Mouse (Mus musculus): Measurements from ENCODE around the gene Ceacam18. TPM values are rescaled to one million over a fixed set of nuclear protein-coding genes. Genes with fewer than 3 reads are reported as not detected.

The Ceacam18 gene
- polyA plus RNA-seq (2012; rRNA removed), result 0.05 TPM in 1 of 2 replicates, not detected in the other

GRCm38 (mm10) chr7:43634500-43634899 lies at the start of gene Ceacam18:
Ceacam18 (plus strand) TSS chr7:43634707.

GRCm38 (mm10) chr7:43606896-43607742 lies 27.4 kb upstream of the Ceacam18 start, which contains the start of gene Zfp819:
Zfp819 (plus strand) TSS chr7:43607169.

GRCm38 (mm10) chr7:43660002-43660401 lies 25.5 kb downstream of the Ceacam18 start, which contains the start of gene Siglece:
Siglece (minus strand) TSS chr7:43660161.

GRCm38 (mm10) chr7:43671809-43672580 lies 37.5 kb downstream of the Ceacam18 start, which contains the start of gene Ctu1:
Ctu1 (plus strand) TSS chr7:43672016.

GRCm38 (mm10) chr7:43690118-43690517 lies 55.6 kb downstream of the Ceacam18 start, which contains the start of gene Klk14:
Klk14 (plus strand) TSS chr7:43690418.

Other genes with a start within 250 kb of the Ceacam18 start
- gene Siglecg, start 226.5 kb upstream of the Ceacam18 start, polyA plus RNA-seq (2012; rRNA removed), result 1.7 and 2.9 TPM in 2 replicates
- gene Lim2, start 207.0 kb upstream of the Ceacam18 start, polyA plus RNA-seq (2012; rRNA removed), result not detected in 2 replicates
- 0.75 and 1.7 TPM in 2 replicates for gene Nkg7, start 197.6 kb upstream of the Ceacam18 start, polyA plus RNA-seq (2012; rRNA removed)
- gene Cldnd2, start 193.9 kb upstream of the Ceacam18 start, polyA plus RNA-seq (2012; rRNA removed), result not detected in 2 replicates
- gene Etfb, start 190.6 kb upstream of the Ceacam18 start, polyA plus RNA-seq (2012; rRNA removed), result 21.8 and 22.9 TPM in 2 replicates
- 0.40 and 0.47 TPM in 2 replicates for gene Gm45233, start 190.6 kb upstream of the Ceacam18 start, polyA plus RNA-seq (2012; rRNA removed)
- 18.5 and 34.7 TPM in 2 replicates for gene Vsig10l, start 171.6 kb upstream of the Ceacam18 start, polyA plus RNA-seq (2012; rRNA removed)
- 3.7 and 4.2 TPM in 2 replicates for gene Iglon5, start 144.6 kb upstream of the Ceacam18 start, polyA plus RNA-seq (2012; rRNA removed)
- gene 4931406B18Rik, start 128.8 kb upstream of the Ceacam18 start, polyA plus RNA-seq (2012; rRNA removed), result not detected in 2 replicates
- 2.5 and 2.8 TPM in 2 replicates for gene Cd33, start 90.3 kb upstream of the Ceacam18 start, polyA plus RNA-seq (2012; rRNA removed)
- gene Zfp658, start 72.5 kb upstream of the Ceacam18 start, polyA plus RNA-seq (2012; rRNA removed), result 0.17 and 0.19 TPM in 2 replicates
- gene Zfp719, start 55.1 kb upstream of the Ceacam18 start, polyA plus RNA-seq (2012; rRNA removed), result 0.06 and 0.27 TPM in 2 replicates
- not detected in 2 replicates for gene Zfp819, start 27.5 kb upstream of the Ceacam18 start, polyA plus RNA-seq (2012; rRNA removed)
- gene Siglece, start 25.5 kb downstream of the Ceacam18 start, polyA plus RNA-seq (2012; rRNA removed), result 0.71 and 1.8 TPM in 2 replicates
- 7.3 and 10.5 TPM in 2 replicates for gene Ctu1, start 37.3 kb downstream of the Ceacam18 start, polyA plus RNA-seq (2012; rRNA removed)
- 8.7 and 11.1 TPM in 2 replicates for gene Klk14, start 55.7 kb downstream of the Ceacam18 start, polyA plus RNA-seq (2012; rRNA removed)
- gene Klk13, start 77.9 kb downstream of the Ceacam18 start, polyA plus RNA-seq (2012; rRNA removed), result 36.1 and 62.4 TPM in 2 replicates
- gene Klk12, start 134.2 kb downstream of the Ceacam18 start, polyA plus RNA-seq (2012; rRNA removed), result 2.5 and 6.0 TPM in 2 replicates
- gene Klk11, start 139.9 kb downstream of the Ceacam18 start, polyA plus RNA-seq (2012; rRNA removed), result 27.7 and 37.5 TPM in 2 replicates
- gene Klk10, start 146.3 kb downstream of the Ceacam18 start, polyA plus RNA-seq (2012; rRNA removed), result 70.8 and 139 TPM in 2 replicates
- 13.5 and 28.2 TPM in 2 replicates for gene Klk9, start 157.2 kb downstream of the Ceacam18 start, polyA plus RNA-seq (2012; rRNA removed)
- gene Klk8, start 162.9 kb downstream of the Ceacam18 start, polyA plus RNA-seq (2012; rRNA removed), result 35.2 and 46.8 TPM in 2 replicates
- gene Klk7, start 176.6 kb downstream of the Ceacam18 start, polyA plus RNA-seq (2012; rRNA removed), result 5.4 and 17.8 TPM in 2 replicates
- gene Klk6, start 189.8 kb downstream of the Ceacam18 start, polyA plus RNA-seq (2012; rRNA removed), result 4.1 and 11.7 TPM in 2 replicates
- gene Klk5, start 207.3 kb downstream of the Ceacam18 start, polyA plus RNA-seq (2012; rRNA removed), result 26.4 and 45.6 TPM in 2 replicates
- not detected in 2 replicates for gene Klk4, start 246.5 kb downstream of the Ceacam18 start, polyA plus RNA-seq (2012; rRNA removed)